Mouse (Mus musculus) CH12.LX (cell line): ENCODE data around the gene Dnaja3.

Source experiments
- CHD1 ChIP-seq: IDR thresholded peaks from 2 replicates; pipeline ENCODE4 v1.6.1; 2012; ENCODE audit warnings: low read depth, low read length, improper control_type of control experiment, inconsistent platforms
- CHD2 ChIP-seq: IDR thresholded peaks from 2 replicates; pipeline ENCODE4 v1.6.1; 2011; ENCODE audit warnings: low read length, improper control_type of control experiment
- CTCF ChIP-seq, 2 experiments: IDR thresholded peaks in 1 of 2; conservative IDR thresholded peaks in 1 of 2; 2 replicates each; pipeline ENCODE4 v1.5.1; 2011 to 2012; ENCODE audit warnings: low read depth in 2 of 2, low read length in 2 of 2, improper control_type of control experiment in 1 of 2, inconsistent platforms in 1 of 2, mild to moderate bottlenecking in 1 of 2, moderate library complexity in 1 of 2
- E2F4 ChIP-seq: IDR thresholded peaks from 2 replicates; pipeline ENCODE4 v1.6.1; 2011; ENCODE audit warnings: low read depth, low read length, improper control_type of control experiment; ENCODE audit not compliant: insufficient replicate concordance
- EP300 ChIP-seq: IDR thresholded peaks from 2 replicates; pipeline ENCODE4 v1.6.1; 2011; ENCODE audit warnings: low read length, improper control_type of control experiment
- GABPA ChIP-seq: IDR thresholded peaks from 2 replicates; pipeline ENCODE4 v1.6.1; 2012; ENCODE audit warnings: low read depth, low read length, improper control_type of control experiment, inconsistent platforms; ENCODE audit not compliant: insufficient replicate concordance
- MAX ChIP-seq: IDR thresholded peaks from 2 replicates; pipeline ENCODE4 v1.6.1; 2011; ENCODE audit warnings: low read length, improper control_type of control experiment
- MAZ ChIP-seq: IDR thresholded peaks from 2 replicates; pipeline ENCODE4 v1.6.1; 2012; ENCODE audit warnings: low read depth, mild to moderate bottlenecking, inconsistent platforms, low read length, improper control_type of control experiment, moderate library complexity
- MYC ChIP-seq: IDR thresholded peaks from 2 replicates; pipeline ENCODE4 v1.6.1; 2011; ENCODE audit warnings: low read depth, mild to moderate bottlenecking, improper control_type of control experiment, low read length
- POLR2A ChIP-seq: IDR thresholded peaks from 2 replicates; pipeline ENCODE4 v1.6.1; 2011; ENCODE audit warnings: low read depth, mild to moderate bottlenecking, improper control_type of control experiment, low read length
- RAD21 ChIP-seq: IDR thresholded peaks from 2 replicates; pipeline ENCODE4 v1.6.1; 2011; ENCODE audit warnings: low read depth, mild to moderate bottlenecking, low read length, improper control_type of control experiment, moderate library complexity
- SMC3 ChIP-seq: IDR thresholded peaks from 2 replicates; pipeline ENCODE4 v1.6.1; 2011; ENCODE audit warnings: low read depth, low read length, improper control_type of control experiment
- TCF12 ChIP-seq: IDR thresholded peaks from 2 replicates; pipeline ENCODE4 v1.6.1; 2014; ENCODE audit warnings: low read depth, mild to moderate bottlenecking, inconsistent platforms, low read length, improper control_type of control experiment
- ZNF384 ChIP-seq: IDR thresholded peaks from 2 replicates; pipeline ENCODE4 v1.6.1; 2012; ENCODE audit warnings: low read depth, low read length, improper control_type of control experiment, inconsistent platforms

DNA sequence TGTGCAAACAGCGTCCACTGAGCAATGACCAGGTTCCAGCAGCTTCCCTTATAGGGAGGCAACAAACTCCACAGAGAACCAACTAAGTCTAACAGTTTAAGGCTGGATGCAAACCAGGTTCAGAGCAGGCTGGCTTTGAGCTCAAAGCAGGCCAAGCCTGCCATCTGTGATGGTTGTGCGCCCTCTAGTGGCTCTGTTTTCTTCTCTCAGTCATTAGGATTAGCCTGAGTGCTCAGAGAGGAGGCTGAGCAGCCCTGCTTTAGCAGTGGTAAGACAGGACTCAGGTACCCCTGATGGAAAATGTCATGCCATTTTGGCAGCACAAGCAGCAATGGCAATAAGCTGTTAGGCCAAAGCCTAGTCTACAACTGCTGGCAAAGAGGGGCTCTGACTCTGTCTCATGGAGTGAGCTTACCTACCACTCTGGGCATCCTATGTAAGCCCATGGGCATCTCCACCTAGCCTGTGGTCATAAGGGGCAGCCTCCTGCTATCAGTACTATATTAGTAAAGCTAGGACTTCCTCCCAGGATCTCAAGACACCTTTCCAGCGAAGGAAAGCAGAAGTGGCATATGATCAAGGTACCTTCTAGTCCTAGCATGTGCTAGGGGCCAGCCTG is 27.5 kb downstream of the Dnaja3 start:
- no peak for TF ChIP-seq TCF12
- no peak for TF ChIP-seq EP300
- no peak for TF ChIP-seq CHD2
- TF ChIP-seq CTCF (conservative IDR thresholded peaks at IDR 0.05 in 1 of 2, IDR thresholded peaks at IDR 0.05 in 1 of 2; ENCODE audit: low read depth in 2 of 2, low read length in 2 of 2), result peak; percentile 88 to 99
- no peak for TF ChIP-seq MAZ
- no peak for TF ChIP-seq POLR2A
- TF ChIP-seq SMC3, result peak; percentile 93
- TF ChIP-seq MYC, result no peak
- no peak for TF ChIP-seq ZNF384
- no peak for TF ChIP-seq CHD1
- TF ChIP-seq RAD21, result peak; percentile 99
- TF ChIP-seq GABPA, result no peak
- TF ChIP-seq E2F4, result no peak
- TF ChIP-seq MAX, result no peak
